Mouse (Mus musculus) brain, embryonic 14.5 days (tissue): ENCODE results near the gene Krt79.

Source experiments
- CTCF ChIP-seq: fragments of 200-500 bp; IDR thresholded peaks from 2 replicates; pipeline ENCODE4 v1.5.1; 2012; ENCODE audit warnings: inconsistent platforms, mild to moderate bottlenecking, moderate library complexity, borderline replicate concordance; ENCODE audit not compliant: insufficient read depth, insufficient read length; ENCODE audit errors: extremely low read depth
- POLR2A ChIP-seq: fragments of 200-500 bp; IDR thresholded peaks from 2 replicates; pipeline ENCODE4 v1.6.1; 2012; ENCODE audit warnings: mild to moderate bottlenecking, inconsistent platforms, borderline replicate concordance; ENCODE audit not compliant: poor library complexity, insufficient read depth, insufficient read length, severe bottlenecking; ENCODE audit errors: extremely low read depth

GRCm38 (mm10) chr15:101988119-101988518 lies 48.0 kb upstream of the Krt79 start:
- TF ChIP-seq CTCF (peak; percentile 94), POLR2A (no peak)
